Mouse (Mus musculus) stomach, embryonic 15.5 days (tissue): ENCODE data around the gene Ctnna3. TPM values are rescaled to one million over a fixed set of nuclear protein-coding genes. Genes with fewer than 3 reads are reported as not detected.
A peak's percentile ranks its signal among the peaks of the same experiment; 100 is the strongest.

Source experiments
- ATAC-seq: fragments of 200-750 bp; cut with Nextera tagmentation; 2 replicates; pipeline ENCODE4 v1.8.0; 2017; ENCODE audit warnings: low read depth, moderate number of reproducible peaks, moderate TSS enrichment; ENCODE audit not compliant: insufficient read depth, low FRiP score
- H3K27ac ChIP-seq: fragments of 300-500 bp; sonication (generic); 2 replicates; pipeline ENCODE4 v1.5.1; 2015; ENCODE audit warnings: mild to moderate bottlenecking, inconsistent platforms
- H3K27me3 ChIP-seq: fragments of 300-500 bp; sonication (generic); replicated peaks from 2 replicates; pipeline ENCODE4 v1.6.1; 2015; ENCODE audit warnings: inconsistent platforms
- H3K36me3 ChIP-seq: fragments of 300-500 bp; sonication (generic); 2 replicates; pipeline ENCODE4 v1.6.1; 2015; ENCODE audit warnings: inconsistent platforms
- H3K4me1 ChIP-seq: fragments of 300-500 bp; sonication (generic); 2 replicates; pipeline ENCODE4 v1.6.1; 2015; ENCODE audit warnings: inconsistent platforms
- H3K4me2 ChIP-seq: fragments of 300-500 bp; sonication (generic); 2 replicates; pipeline ENCODE4 v1.6.1; 2015; ENCODE audit warnings: mild to moderate bottlenecking, inconsistent platforms
- H3K4me3 ChIP-seq: fragments of 300-500 bp; sonication (generic); replicated peaks from 2 replicates; pipeline ENCODE4 v1.5.1; 2015; ENCODE audit warnings: inconsistent platforms
- H3K9ac ChIP-seq: fragments of 300-500 bp; sonication (generic); 2 replicates; pipeline ENCODE4 v1.6.1; 2015; ENCODE audit warnings: inconsistent platforms
- H3K9me3 ChIP-seq: fragments of 300-500 bp; sonication (generic); 2 replicates; pipeline ENCODE4 v1.6.1; 2016; ENCODE audit warnings: inconsistent platforms
- WGBS: fragments of 180-500 bp; shearing (Covaris S2); methylation state at CpG from one replicate; pipeline ENCODE4 v1.1.7; 2015; 5-methylcytosine and 5-hydroxymethylcytosine counted together
- polyA plus RNA-seq: library from polyadenylated mRNA; unstranded; fragments of >200 nt; fragmentation: Nextera tagmentation; extraction: Ambion mirVana; gene quantifications from 2 replicates; pipeline ENCODE4 v1.2.1, GENCODE M21; 2015

Ctnna3 gene
- polyA plus RNA-seq, 1 experiment from 2014 or later: 0.58 TPM

- 79% methylated on average over 8 of the region's 8 CpGs for WGBS
- no peaks in the 10 kb centered on the region for H3K4me1 ChIP-seq
- no peak overlapping the region for H3K9ac ChIP-seq
- no peak overlapping the region for H3K4me2 ChIP-seq
- no peak for ATAC-seq
- H3K27me3 ChIP-seq: no peaks in the 10 kb centered on the region
- H3K4me3 ChIP-seq: no peak overlapping the region
- H3K27ac ChIP-seq: no peak overlapping the region
- no peaks in the 10 kb centered on the region for H3K36me3 ChIP-seq
- no peaks in the 10 kb centered on the region for H3K9me3 ChIP-seq
Observed at GRCm38 (mm10) chr10:63566691-63567090, 136.8 kb downstream of the Ctnna3 start.

GRCm38 (mm10) chr10:63571561-63571960 lies 141.7 kb downstream of the Ctnna3 start:
- no peaks in the 10 kb centered on the region for H3K27me3 ChIP-seq
- H3K4me1 ChIP-seq: no peaks in the 10 kb centered on the region
- H3K4me3 ChIP-seq: no peak overlapping the region
- H3K27ac ChIP-seq: no peak overlapping the region
- H3K36me3 ChIP-seq: no peaks in the 10 kb centered on the region
- no peaks in the 10 kb centered on the region for H3K9me3 ChIP-seq
- no peak overlapping the region for H3K4me2 ChIP-seq
- no peak for ATAC-seq
- no peak overlapping the region for H3K9ac ChIP-seq

DNA sequence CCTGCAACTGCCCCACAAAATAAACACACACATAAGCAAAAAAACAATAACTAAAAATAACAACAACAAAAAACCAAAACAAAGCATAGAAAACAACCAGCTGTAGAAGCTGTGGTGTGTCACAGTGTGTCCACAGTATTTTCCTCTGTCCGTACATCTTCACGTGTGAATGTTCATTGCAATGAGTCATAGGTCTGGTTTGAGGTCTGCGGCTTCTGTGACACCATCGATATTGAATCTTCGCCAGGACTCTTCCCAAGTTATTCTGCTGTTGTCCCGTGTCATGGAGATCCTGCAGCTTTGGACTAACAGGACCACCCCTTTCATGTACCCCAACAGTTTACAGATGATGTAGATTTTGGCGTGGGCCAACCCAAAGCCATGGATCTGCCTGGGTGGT lies 143.0 kb downstream of the Ctnna3 start:
- 86% methylated on average over 7 of the region's 7 CpGs for WGBS
- H3K27ac ChIP-seq: no peak overlapping the region
- H3K36me3 ChIP-seq: no peaks in the 10 kb centered on the region
- H3K9ac ChIP-seq: no peak overlapping the region
- H3K27me3 ChIP-seq: no peaks in the 10 kb centered on the region
- H3K4me2 ChIP-seq: no peak overlapping the region
- ATAC-seq: no peak
- no peak overlapping the region for H3K4me3 ChIP-seq
- H3K9me3 ChIP-seq: no peaks in the 10 kb centered on the region
- H3K4me1 ChIP-seq: no peaks in the 10 kb centered on the region

GRCm38 (mm10) chr10:63574100-63574609 lies 144.3 kb downstream of the Ctnna3 start:
- Histone ChIP-seq H3K9me3 (no peaks in the 10 kb centered on the region), H3K4me1 (no peaks in the 10 kb centered on the region), H3K4me3 (no peak overlapping the region), H3K9ac (no peak overlapping the region), H3K4me2 (no peak overlapping the region), H3K36me3 (no peaks in the 10 kb centered on the region), H3K27ac (no peak overlapping the region), H3K27me3 (no peaks in the 10 kb centered on the region)
- 83% methylated on average over 7 of the region's 7 CpGs for WGBS
- ATAC-seq: no peak

DNA sequence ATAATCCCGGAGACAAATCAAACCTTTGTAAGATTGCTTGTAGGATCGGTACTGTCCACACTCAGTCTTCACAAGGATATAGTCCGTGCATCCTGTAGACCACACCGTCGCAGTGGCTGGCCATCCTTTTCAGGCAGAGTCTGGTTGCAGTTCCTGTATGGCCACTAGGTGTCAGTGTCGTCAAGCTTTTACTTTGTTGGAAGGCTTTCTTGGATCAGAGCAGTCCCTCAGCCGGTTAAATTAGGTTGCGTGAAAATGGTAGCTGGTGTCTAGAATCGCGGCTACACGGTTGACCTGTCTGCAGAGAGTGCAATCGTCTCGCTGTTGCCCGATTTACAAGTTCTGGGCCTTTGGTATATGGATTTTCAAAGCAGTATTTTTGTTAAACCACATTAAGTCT lies 152.7 kb downstream of the Ctnna3 start:
- no peaks in the 10 kb centered on the region for H3K4me1 ChIP-seq
- H3K36me3 ChIP-seq: no peaks in the 10 kb centered on the region
- no peak overlapping the region; the same call in 1 of the 2 replicates for H3K4me2 ChIP-seq
- H3K27ac ChIP-seq: no peak overlapping the region
- H3K4me3 ChIP-seq: no peak overlapping the region
- 0 out of 2 replicates have a peak, but pooled peaks have one; percentile 43 for ATAC-seq
- WGBS: 8% methylated on average over 14 of the region's 14 CpGs
- H3K9ac ChIP-seq: no peak overlapping the region
- H3K27me3 ChIP-seq: no peaks in the 10 kb centered on the region
- no peaks in the 10 kb centered on the region for H3K9me3 ChIP-seq

DNA sequence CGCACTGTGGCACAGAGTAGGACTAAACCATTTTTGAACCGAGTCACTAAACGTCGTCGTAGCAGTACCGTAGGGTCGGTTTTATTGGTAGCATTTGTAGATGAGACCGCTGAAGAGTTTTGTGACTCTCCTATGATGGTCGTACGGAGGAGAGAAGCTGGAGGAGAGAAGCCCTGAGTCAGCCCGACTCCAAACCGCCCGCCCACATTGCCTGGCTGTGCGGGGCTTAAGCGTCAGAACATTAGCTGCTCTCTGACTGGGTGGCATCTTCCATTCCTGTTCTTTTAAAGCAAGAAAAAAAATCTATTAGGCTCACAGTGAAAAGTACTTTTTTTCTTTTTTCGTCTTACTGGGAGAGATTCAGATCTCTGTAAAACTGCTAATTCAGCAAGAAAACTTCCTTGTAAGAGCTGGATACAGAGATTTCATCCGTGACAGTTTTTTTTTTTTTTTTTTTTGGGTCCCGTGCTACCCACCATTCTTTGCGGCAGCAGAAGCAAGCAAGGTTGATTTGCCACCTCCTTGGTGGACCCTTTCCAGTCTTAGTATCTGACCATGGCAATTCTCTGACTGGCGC lies 154.0 kb downstream of the Ctnna3 start:
- 65% methylated on average over 20 of the region's 20 CpGs for WGBS
- Histone ChIP-seq H3K27ac (no peak overlapping the region), H3K36me3 (no peaks in the 10 kb centered on the region), H3K27me3 (no peaks in the 10 kb centered on the region), H3K4me2 (0 out of 2 replicates have a peak overlapping the region, but pooled peaks have one; percentile 27), H3K9me3 (no peaks in the 10 kb centered on the region), H3K4me3 (no peak overlapping the region), H3K9ac (no peak overlapping the region), H3K4me1 (no peaks in the 10 kb centered on the region)
- ATAC-seq: no peak

GRCm38 (mm10) chr10:63599417-63599816 lies 169.5 kb downstream of the Ctnna3 start:
- ATAC-seq: no peak
- no peaks in the 10 kb centered on the region for H3K27me3 ChIP-seq
- H3K4me3 ChIP-seq: no peak overlapping the region
- H3K4me2 ChIP-seq: no peak overlapping the region
- no peaks in the 10 kb centered on the region for H3K36me3 ChIP-seq
- 88% methylated on average over 5 of the region's 5 CpGs for WGBS
- no peaks in the 10 kb centered on the region for H3K9me3 ChIP-seq
- no peak overlapping the region for H3K9ac ChIP-seq
- no peak overlapping the region for H3K27ac ChIP-seq
- no peaks in the 10 kb centered on the region for H3K4me1 ChIP-seq

GRCm38 (mm10) chr10:63601206-63601605 lies 171.3 kb downstream of the Ctnna3 start:
- Histone ChIP-seq H3K4me1 (no peaks in the 10 kb centered on the region), H3K9me3 (no peaks in the 10 kb centered on the region), H3K9ac (no peak overlapping the region), H3K36me3 (no peaks in the 10 kb centered on the region), H3K4me2 (no peak overlapping the region), H3K4me3 (no peak overlapping the region), H3K27me3 (no peaks in the 10 kb centered on the region), H3K27ac (no peak overlapping the region)
- 77% methylated on average over 2 of the region's 2 CpGs for WGBS
- no peak for ATAC-seq

DNA sequence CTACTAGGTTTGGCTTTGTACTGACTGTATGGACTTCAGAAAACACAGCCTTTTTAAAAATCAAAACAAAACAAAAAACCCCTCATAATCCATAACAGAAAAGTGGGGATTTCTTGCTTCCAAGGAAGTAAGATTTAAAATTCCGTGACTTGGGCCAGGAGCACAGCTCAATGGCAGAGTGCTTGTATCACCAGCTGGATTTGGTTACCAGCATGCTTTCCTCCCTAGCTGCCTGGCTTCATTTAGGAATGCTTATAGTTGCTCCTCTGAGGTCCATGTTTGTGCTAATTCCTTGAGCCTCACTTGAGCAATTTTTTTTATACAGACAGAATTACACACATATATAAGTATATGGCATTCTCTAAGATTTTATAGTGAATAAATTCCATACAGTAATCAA lies 198.6 kb downstream of the Ctnna3 start:
- Histone ChIP-seq H3K4me2 (no peak overlapping the region), H3K4me3 (no peak overlapping the region), H3K27me3 (no peaks in the 10 kb centered on the region), H3K27ac (no peak overlapping the region), H3K9ac (no peak overlapping the region), H3K36me3 (no peaks in the 10 kb centered on the region), H3K9me3 (no peaks in the 10 kb centered on the region), H3K4me1 (no peaks in the 10 kb centered on the region)
- 56% methylated on average over 1 of the region's 1 CpGs for WGBS
- no peak for ATAC-seq

DNA sequence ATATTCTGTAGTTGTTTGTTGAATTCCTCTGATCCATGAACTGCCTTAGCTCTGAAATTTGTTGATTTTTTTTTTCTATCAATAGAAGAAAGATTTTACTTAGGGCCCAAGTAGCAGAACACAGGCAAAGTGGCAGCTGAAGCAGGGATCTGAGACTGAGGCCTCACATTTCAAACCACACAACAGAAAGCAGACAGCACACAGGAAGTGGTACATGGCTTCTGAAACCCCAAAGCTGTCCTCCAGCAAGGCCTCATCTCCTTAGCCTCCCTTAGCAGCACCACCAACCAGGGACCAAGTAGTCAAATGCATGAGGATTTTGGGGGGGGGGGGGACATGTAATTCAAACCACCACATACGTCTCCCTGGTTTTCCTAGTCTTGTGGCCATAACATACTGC lies 204.0 kb downstream of the Ctnna3 start:
- H3K9ac ChIP-seq: no peak overlapping the region
- no peaks in the 10 kb centered on the region for H3K9me3 ChIP-seq
- WGBS: 78% methylated on average over 1 of the region's 1 CpGs
- no peak overlapping the region for H3K4me2 ChIP-seq
- H3K27me3 ChIP-seq: no peaks in the 10 kb centered on the region
- no peak for ATAC-seq
- H3K36me3 ChIP-seq: no peaks in the 10 kb centered on the region
- H3K27ac ChIP-seq: no peak overlapping the region
- H3K4me3 ChIP-seq: no peak overlapping the region
- no peaks in the 10 kb centered on the region for H3K4me1 ChIP-seq

GRCm38 (mm10) chr10:63637987-63638386 lies 208.1 kb downstream of the Ctnna3 start:
- H3K27me3 ChIP-seq: no peaks in the 10 kb centered on the region
- H3K4me2 ChIP-seq: no peak overlapping the region
- WGBS: 68% methylated on average over 5 of the region's 5 CpGs
- H3K36me3 ChIP-seq: no peaks in the 10 kb centered on the region
- no peak overlapping the region for H3K27ac ChIP-seq
- no peak overlapping the region for H3K9ac ChIP-seq
- H3K4me3 ChIP-seq: no peak overlapping the region
- H3K9me3 ChIP-seq: no peaks in the 10 kb centered on the region
- no peaks in the 10 kb centered on the region for H3K4me1 ChIP-seq
- no peak for ATAC-seq

DNA sequence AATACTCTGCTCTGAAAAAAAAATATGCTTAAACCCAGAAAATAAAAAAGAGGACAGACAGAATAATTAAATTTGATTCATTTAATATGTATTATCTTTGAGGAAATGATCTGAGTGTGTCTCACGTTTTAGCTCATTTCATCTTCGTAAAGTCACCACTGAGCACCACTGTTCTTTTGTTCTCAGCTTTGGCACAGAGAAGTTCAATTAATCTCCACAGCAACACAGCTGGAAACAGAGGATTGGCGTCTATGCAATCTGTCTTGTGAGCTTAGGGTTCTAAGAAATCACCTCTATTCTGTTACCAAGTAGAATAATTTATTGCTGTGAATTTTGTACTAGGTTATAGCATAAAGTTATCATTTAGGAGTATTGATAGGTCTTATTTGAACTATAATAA lies 217.4 kb downstream of the Ctnna3 start:
- Histone ChIP-seq H3K4me1 (no peaks in the 10 kb centered on the region), H3K36me3 (no peaks in the 10 kb centered on the region), H3K27me3 (no peaks in the 10 kb centered on the region), H3K4me2 (no peak overlapping the region), H3K4me3 (no peak overlapping the region), H3K27ac (no peak overlapping the region), H3K9ac (no peak overlapping the region), H3K9me3 (no peaks in the 10 kb centered on the region)
- no peak for ATAC-seq
- 61% methylated on average over 3 of the region's 3 CpGs for WGBS

GRCm38 (mm10) chr10:63650307-63650706 lies 220.4 kb downstream of the Ctnna3 start:
- 85% methylated on average over 3 of the region's 3 CpGs for WGBS
- Histone ChIP-seq H3K9me3 (no peaks in the 10 kb centered on the region), H3K4me2 (no peak overlapping the region), H3K4me1 (no peaks in the 10 kb centered on the region), H3K9ac (no peak overlapping the region), H3K4me3 (no peak overlapping the region), H3K27ac (no peak overlapping the region), H3K27me3 (no peaks in the 10 kb centered on the region), H3K36me3 (no peaks in the 10 kb centered on the region)
- ATAC-seq: no peak
